Mouse (Mus musculus): ENCODE data around the gene Rab14.

The Rab14 gene

GRCm38 (mm10) chr2:35153844-35154554, 46.9 kb downstream of the Rab14 start:
- no peak for DNase-seq

- no peak for DNase-seq
Measured at GRCm38 (mm10) chr2:35153179-35153578, 47.7 kb downstream of the Rab14 start.

- no peak for DNase-seq
Measured at GRCm38 (mm10) chr2:35151303-35151882, 49.5 kb downstream of the Rab14 start.

DNA sequence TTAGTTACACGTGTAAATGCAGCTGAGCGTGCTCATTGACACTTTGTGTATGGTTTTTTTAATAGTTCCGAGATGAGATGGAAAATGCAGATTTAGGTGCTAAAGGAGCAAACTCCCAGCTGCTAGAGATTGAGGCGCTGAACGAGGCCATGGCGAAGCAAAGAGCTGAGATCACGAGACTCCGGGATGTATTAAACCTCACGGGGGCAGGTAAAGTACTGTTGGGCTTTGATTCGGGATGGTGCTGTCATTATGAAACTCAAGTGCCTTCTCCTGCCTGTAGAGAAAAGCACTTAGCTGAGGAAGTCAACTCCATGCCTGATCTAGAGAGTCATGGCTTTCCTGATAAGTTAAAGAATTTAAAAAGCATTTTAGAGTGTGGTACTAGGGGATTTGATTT, 52.1 kb downstream of the Rab14 start:
- DNase-seq = no peak

- DNase-seq = no peak
Measured at GRCm38 (mm10) chr2:35141673-35142072, 59.2 kb downstream of the Rab14 start.

DNA sequence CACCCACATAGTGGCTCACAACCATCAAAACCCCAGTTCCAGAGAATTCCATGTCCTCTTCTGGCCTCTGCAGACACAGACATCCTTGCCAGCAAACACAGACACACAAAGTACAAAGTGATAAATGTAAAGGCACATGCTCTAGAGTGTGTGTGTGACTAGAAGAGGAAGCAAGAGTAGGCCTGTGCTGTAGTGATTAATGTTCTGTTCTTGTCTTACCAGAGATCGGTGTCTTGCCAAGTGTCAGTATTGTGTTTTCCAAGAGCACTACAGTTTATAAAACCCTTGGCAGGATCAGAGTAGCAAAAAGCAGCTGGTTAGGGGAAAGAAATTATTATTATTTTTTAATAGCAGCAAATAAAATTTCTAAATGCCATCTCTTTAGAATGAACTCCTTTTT, 62.3 kb downstream of the Rab14 start:
- no peak for DNase-seq

- DNase-seq = no peak
Measured at GRCm38 (mm10) chr2:35133891-35134290, 67.0 kb downstream of the Rab14 start.

- no peak for DNase-seq
Measured at GRCm38 (mm10) chr2:35132662-35133055, 68.3 kb downstream of the Rab14 start.

- DNase-seq = peak; percentile 97 to 98
Measured at GRCm38 (mm10) chr2:35131991-35132661, 68.8 kb downstream of the Rab14 start.

DNA sequence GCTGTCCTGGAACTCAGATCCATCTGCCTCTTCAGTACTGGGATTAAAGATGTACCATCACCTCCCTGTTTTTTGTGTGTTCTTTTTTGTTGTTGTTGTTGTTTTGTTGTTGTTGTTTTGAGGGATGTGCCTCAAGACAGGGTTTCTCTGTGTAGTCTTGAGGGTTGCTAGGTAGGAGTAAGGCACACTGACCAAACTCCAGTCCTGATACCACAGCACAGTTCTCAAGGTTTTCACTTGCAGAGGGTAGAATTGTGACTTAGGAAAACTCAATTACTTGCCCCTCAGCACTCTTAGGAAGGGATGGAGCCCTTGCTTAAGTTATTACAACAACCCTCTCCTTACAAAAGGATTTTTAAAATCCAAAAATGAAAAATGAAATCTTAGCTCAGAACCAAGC, 69.4 kb downstream of the Rab14 start:
- DNase-seq = no peak
